Mouse (Mus musculus): ENCODE data around the gene Mtnr1a.

DNA sequence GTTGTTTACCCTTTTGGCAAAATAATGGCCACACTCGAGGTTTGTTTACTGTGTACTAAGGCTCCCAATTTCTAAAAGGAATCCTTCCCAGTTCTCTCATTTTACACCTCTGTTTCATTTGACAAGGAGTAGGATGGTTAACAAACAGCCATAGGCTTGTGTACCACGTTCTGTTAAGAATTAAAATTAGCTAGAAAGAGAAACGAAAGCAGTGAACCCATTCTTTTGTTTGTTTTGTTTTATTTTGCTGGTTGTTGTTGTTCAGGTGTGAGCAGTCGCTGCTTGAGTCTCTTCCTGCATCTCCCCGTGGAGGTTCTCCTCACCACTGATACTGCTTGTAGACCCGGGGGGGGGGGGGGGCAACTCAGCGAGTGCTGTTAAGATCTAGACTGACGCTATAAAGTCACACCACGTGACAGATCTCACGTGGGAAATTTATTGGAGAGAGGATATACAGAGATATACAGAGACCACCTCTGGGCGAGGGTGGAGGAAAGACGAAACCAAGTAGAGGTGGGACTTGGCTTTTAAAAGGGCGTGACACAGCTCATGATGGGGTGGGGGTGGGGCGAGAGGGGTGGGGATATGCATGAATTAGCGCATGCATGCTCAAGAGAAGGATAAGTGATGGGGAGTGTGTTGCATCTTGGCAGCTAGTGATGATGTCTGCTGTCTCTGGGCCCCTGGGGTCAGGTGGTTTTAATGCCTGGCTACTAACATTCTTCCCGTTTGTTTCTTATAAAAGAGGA is 41.3 kb downstream of the Mtnr1a start:
- TF ChIP-seq CTCF (IDR thresholded peaks at IDR 0.05; ENCODE audit: extremely low read depth, insufficient read depth, insufficient read length, insufficient replicate concordance) (no peak), POLR2A (IDR thresholded peaks at IDR 0.05; ENCODE audit: low read depth, low read length) (no peak)

Measured in spleen, adult 2 months (tissue).